Mouse (Mus musculus) testis, adult 2 months (tissue): ENCODE data around the gene Cadps.

Source experiments
- CTCF ChIP-seq: fragments of 200-500 bp; IDR thresholded peaks from 2 replicates; pipeline ENCODE4 v1.5.1; 2012; ENCODE audit warnings: low read depth, mild to moderate bottlenecking, inconsistent platforms, low read length, moderate library complexity; ENCODE audit not compliant: control insufficient read depth, insufficient read depth, insufficient replicate concordance
- POLR2A ChIP-seq: fragments of 200-500 bp; IDR thresholded peaks from 2 replicates; pipeline ENCODE4 v1.6.1; 2012; ENCODE audit warnings: low read depth, mild to moderate bottlenecking, inconsistent platforms, low read length, moderate library complexity; ENCODE audit not compliant: control insufficient read depth

- TF ChIP-seq POLR2A, result no peak
- TF ChIP-seq CTCF, result no peak
These were observed 137.9 kb downstream of the Cadps start for GRCm38 (mm10) chr14:12685015-12685414.
